Mouse (Mus musculus) forebrain, embryonic 15.5 days (tissue): Measurements from ENCODE around the gene Gtpbp10. TPM values are rescaled to one million over a fixed set of nuclear protein-coding genes. Genes with fewer than 3 reads are reported as not detected.

Experiments used
- ATAC-seq: fragments of 200-750 bp; cut with Nextera tagmentation; replicated peaks from 2 replicates; pipeline ENCODE4 v1.8.0; 2017; ENCODE audit warnings: mild to moderate bottlenecking, moderate TSS enrichment, moderate library complexity
- H3K27ac ChIP-seq: fragments of 300-500 bp; sonication (generic); replicated peaks from 2 replicates; pipeline ENCODE4 v1.5.1; 2015; ENCODE audit warnings: mild to moderate bottlenecking, inconsistent platforms
- H3K27me3 ChIP-seq: fragments of 300-500 bp; sonication (generic); 2 replicates; pipeline ENCODE4 v1.6.1; 2015; ENCODE audit warnings: inconsistent platforms
- H3K36me3 ChIP-seq: fragments of 300-500 bp; sonication (generic); 2 replicates; pipeline ENCODE4 v1.6.1; 2015; ENCODE audit warnings: mild to moderate bottlenecking, inconsistent platforms
- H3K4me1 ChIP-seq: fragments of 300-500 bp; sonication (generic); 2 replicates; pipeline ENCODE4 v1.6.1; 2015; ENCODE audit warnings: inconsistent platforms
- H3K4me2 ChIP-seq: fragments of 300-500 bp; sonication (generic); replicated peaks from 2 replicates; pipeline ENCODE4 v1.6.1; 2015; ENCODE audit warnings: mild to moderate bottlenecking, inconsistent platforms
- H3K4me3 ChIP-seq: fragments of 300-500 bp; sonication (generic); 2 replicates; pipeline ENCODE4 v1.5.1; 2015; ENCODE audit warnings: mild to moderate bottlenecking, inconsistent platforms
- H3K9ac ChIP-seq: fragments of 300-500 bp; sonication (generic); replicated peaks from 2 replicates; pipeline ENCODE4 v1.6.1; 2015; ENCODE audit warnings: mild to moderate bottlenecking, inconsistent platforms
- H3K9me3 ChIP-seq: fragments of 300-500 bp; sonication (generic); 2 replicates; pipeline ENCODE4 v1.6.1; 2016; ENCODE audit warnings: inconsistent platforms
- WGBS: fragments of 180-500 bp; shearing (Covaris S2); methylation state at CpG from one replicate; pipeline ENCODE4 v1.1.7; 2015; ENCODE audit warnings: mixed read lengths; 5-methylcytosine and 5-hydroxymethylcytosine counted together
- polyA plus RNA-seq: library from polyadenylated mRNA; unstranded; fragments of >200 nt; fragmentation: Nextera tagmentation; extraction: Ambion mirVana; gene quantifications from 2 replicates; pipeline ENCODE4 v1.2.1, GENCODE M21; 2015

Gtpbp10 gene
- polyA plus RNA-seq, 1 experiment from 2014 or later: 27.9 TPM

- no peak overlapping the region for H3K27ac ChIP-seq
- 40% methylated on average over 16 of the region's 16 CpGs for WGBS
- H3K9me3 ChIP-seq: no peaks in the 10 kb centered on the region
- no peak overlapping the region for H3K4me3 ChIP-seq
- ATAC-seq: peak; percentile 78
- no peaks in the 10 kb centered on the region for H3K36me3 ChIP-seq
- 0 out of 2 replicates have a peak, but pooled peaks cover 3% of the 10 kb centered on the region for H3K27me3 ChIP-seq
- no peak overlapping the region for H3K9ac ChIP-seq
- no peak overlapping the region for H3K4me2 ChIP-seq
- H3K4me1 ChIP-seq: peaks cover 2% of the 10 kb centered on the region; the same call in 1 of the 2 replicates
Observed at GRCm38 (mm10) chr5:5494269-5495005, 64.9 kb downstream of the Gtpbp10 start.

DNA sequence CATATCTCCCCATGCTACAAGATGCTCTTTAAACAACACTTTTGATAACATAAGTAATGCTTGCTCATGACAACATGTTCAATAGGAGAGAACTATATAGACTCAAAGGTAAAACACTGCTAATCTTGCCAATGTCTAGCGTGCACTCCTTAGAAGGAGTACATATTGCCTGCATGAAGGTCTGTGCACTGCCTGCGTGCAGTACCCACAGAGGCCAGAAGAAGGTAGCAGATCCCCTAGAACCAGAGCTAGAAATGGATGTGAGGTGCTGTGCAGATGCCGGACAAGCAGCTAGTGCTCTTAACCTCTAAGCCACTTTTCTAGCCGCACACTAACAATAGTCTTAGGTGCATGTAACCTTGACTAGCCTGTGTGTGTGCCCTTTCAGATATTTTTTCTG lies 67.2 kb downstream of the Gtpbp10 start:
- Histone ChIP-seq H3K27me3 (0 out of 2 replicates have a peak, but pooled peaks cover 3% of the 10 kb centered on the region), H3K9me3 (no peaks in the 10 kb centered on the region), H3K27ac (no peak overlapping the region), H3K4me2 (no peak overlapping the region), H3K4me1 (peaks cover 2% of the 10 kb centered on the region; the same call in 1 of the 2 replicates), H3K9ac (no peak overlapping the region), H3K36me3 (no peaks in the 10 kb centered on the region), H3K4me3 (no peak overlapping the region)
- 91% methylated on average over 4 of the region's 4 CpGs for WGBS
- no peak for ATAC-seq

Other genes with a start within 250 kb of the Gtpbp10 start
- gene Cdk14, start 139.2 kb downstream of the Gtpbp10 start, polyA plus RNA-seq: 32.3 and 34.4 TPM in 2 replicates
- not detected in 2 replicates for gene 1700015F17Rik, start 80.4 kb downstream of the Gtpbp10 start, polyA plus RNA-seq
- 18.2 and 19.8 TPM in 2 replicates for gene Cldn12, start 44.6 kb downstream of the Gtpbp10 start, polyA plus RNA-seq
- gene Gm8773, start 14.3 kb upstream of the Gtpbp10 start, polyA plus RNA-seq: 9.8 TPM in 2 replicates
- gene Cfap69, start 104.7 kb upstream of the Gtpbp10 start, polyA plus RNA-seq: 6.7 and 8.2 TPM in 2 replicates
- gene Steap2, start 135.0 kb upstream of the Gtpbp10 start, polyA plus RNA-seq: 5.0 and 5.2 TPM in 2 replicates
- 1.9 and 2.8 TPM in 2 replicates for gene Steap1, start 189.8 kb upstream of the Gtpbp10 start, polyA plus RNA-seq